Mouse (Mus musculus) lung, postnatal 36 days (tissue): Measurements from ENCODE around the gene Grpel1.

ENCODE experiments used
- DNase-seq: peaks from one replicate; pipeline ENCODE4 v3.0.0; 2022; ENCODE audit warnings: mixed read lengths

The Grpel1 gene

GRCm38 (mm10) chr5:36462810-36463209 lies 2.0 kb upstream of the Grpel1 start:
- DNase-seq, result peak; percentile 89

GRCm38 (mm10) chr5:36463391-36463790 lies 1.4 kb upstream of the Grpel1 start:
- no peak for DNase-seq

- no peak for DNase-seq
These were observed 1.1 kb downstream of the Grpel1 start for GRCm38 (mm10) chr5:36465889-36466288.

- no peak for DNase-seq
These were observed 6.4 kb downstream of the Grpel1 start for GRCm38 (mm10) chr5:36471206-36471605.

GRCm38 (mm10) chr5:36472876-36473655 lies 8.3 kb downstream of the Grpel1 start:
- no peak for DNase-seq

GRCm38 (mm10) chr5:36474283-36474682 lies 9.5 kb downstream of the Grpel1 start:
- peak; percentile 89 for DNase-seq

- peak; percentile 27 for DNase-seq
These were observed 12.7 kb downstream of the Grpel1 start for GRCm38 (mm10) chr5:36477486-36477885.

- no peak for DNase-seq
These were observed 14.0 kb downstream of the Grpel1 start for GRCm38 (mm10) chr5:36478540-36479420.

GRCm38 (mm10) chr5:36479735-36480134 lies 14.9 kb downstream of the Grpel1 start:
- DNase-seq, result peak; percentile 55

GRCm38 (mm10) chr5:36480398-36480797 lies 15.6 kb downstream of the Grpel1 start:
- DNase-seq, result no peak

GRCm38 (mm10) chr5:36481114-36481513 lies 16.3 kb downstream of the Grpel1 start:
- no peak for DNase-seq

GRCm38 (mm10) chr5:36483203-36484101 lies 18.7 kb downstream of the Grpel1 start:
- DNase-seq, result peak; percentile 41

- DNase-seq, result peak; percentile 98
These were observed 19.6 kb downstream of the Grpel1 start, which contains the start of the genes Tada2b and Ccdc96 for GRCm38 (mm10) chr5:36484171-36484990. Gene Tada2b, minus strand, starts transcription at chr5:36484285. Gene Ccdc96, plus strand, starts transcription at chr5:36484588.

GRCm38 (mm10) chr5:36485306-36485705 lies 20.5 kb downstream of the Grpel1 start:
- DNase-seq, result no peak

- DNase-seq, result peak; percentile 78
These were observed 24.4 kb downstream of the Grpel1 start for GRCm38 (mm10) chr5:36489225-36489624.

GRCm38 (mm10) chr5:36493919-36494318 lies 29.1 kb downstream of the Grpel1 start:
- no peak for DNase-seq

- no peak for DNase-seq
These were observed 29.9 kb downstream of the Grpel1 start for GRCm38 (mm10) chr5:36494709-36495108.

GRCm38 (mm10) chr5:36505235-36505634 lies 40.4 kb downstream of the Grpel1 start:
- DNase-seq, result no peak

- no peak for DNase-seq
These were observed 40.8 kb downstream of the Grpel1 start for GRCm38 (mm10) chr5:36505643-36506042.

GRCm38 (mm10) chr5:36508351-36508750 lies 43.6 kb downstream of the Grpel1 start:
- no peak for DNase-seq

- DNase-seq, result no peak
These were observed 46.2 kb downstream of the Grpel1 start for GRCm38 (mm10) chr5:36510956-36511355.

- DNase-seq, result no peak
These were observed 50.3 kb downstream of the Grpel1 start for GRCm38 (mm10) chr5:36515126-36515525.
